Mouse (Mus musculus): ENCODE measurements at regions not wholly inside any gene's neighbourhood (a gene's known extent, or its start where the extent isn't known, plus 50 kb on each side); places are given as distances from the start of the nearest gene placed in this dataset.
A peak's percentile ranks its signal among the peaks of the same experiment; 100 is the strongest.

DNA sequence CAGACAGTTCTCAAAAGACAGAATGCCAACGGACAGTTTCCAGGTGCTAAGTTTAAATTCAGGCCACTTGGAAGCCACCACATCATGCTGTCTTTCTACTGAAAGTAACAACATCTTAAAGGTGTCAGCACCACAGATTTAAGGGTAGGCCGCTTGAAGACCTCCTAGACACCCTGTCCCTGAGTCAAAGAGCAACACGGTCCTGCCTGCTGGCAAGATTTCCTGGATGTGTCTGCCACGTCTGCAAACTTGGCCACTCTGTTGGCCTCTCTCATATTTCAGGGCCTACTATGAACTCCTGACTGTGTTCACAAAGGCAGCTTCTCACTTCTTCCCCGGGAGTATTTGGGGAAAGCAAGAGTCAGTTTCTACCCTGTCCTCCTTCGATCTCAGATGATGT lies 194.7 kb upstream of the Esrrg start:
- DNase-seq (ENCODE audit: extremely low spot score, low spot score): no peak

DNA sequence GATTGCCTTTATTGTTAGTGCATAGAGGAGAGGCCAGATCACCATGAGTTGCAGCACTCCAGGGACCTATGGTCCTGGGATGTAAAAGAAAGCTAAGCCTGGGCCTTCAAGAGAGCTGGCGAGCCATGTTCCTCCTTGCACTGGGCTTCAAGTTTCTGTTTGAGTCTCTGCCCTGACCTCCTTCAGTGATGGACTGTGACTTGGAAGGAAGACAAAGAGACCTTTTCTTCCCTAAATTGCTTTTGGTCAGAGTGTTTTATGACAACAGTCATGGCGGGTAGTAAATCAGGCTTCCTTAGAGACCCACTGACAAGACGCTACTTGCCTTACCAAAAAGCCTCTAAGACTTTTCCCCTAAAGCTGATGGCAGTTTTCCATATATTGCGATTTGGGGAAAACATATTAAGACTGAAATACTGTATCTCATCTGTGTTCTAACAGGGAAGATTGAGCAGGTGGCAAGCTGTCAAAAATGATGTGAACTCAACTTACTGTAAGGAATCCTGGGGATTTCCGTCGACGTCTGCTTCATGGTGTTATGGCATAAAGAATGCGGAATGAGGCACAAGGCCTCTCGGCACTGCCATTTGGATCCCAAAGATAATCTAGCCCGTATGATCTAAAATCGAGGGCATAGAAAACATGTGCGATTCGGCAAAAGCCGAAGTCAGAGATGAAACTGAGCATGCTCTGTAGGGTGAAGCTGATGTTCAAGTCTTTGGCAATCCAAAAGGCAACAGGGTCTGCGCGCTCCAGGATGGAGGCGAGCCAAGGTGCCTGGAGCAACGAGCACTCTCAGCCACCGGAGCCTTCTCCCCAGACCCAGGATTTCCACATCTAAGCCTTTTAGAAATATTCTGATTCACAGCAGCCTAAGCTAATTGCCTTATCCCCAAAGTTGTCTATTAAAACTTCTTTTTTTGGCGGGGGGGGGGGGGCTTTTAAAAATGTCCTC lies 190.1 kb upstream of the Esrrg start:
- DNase-seq (ENCODE audit: extremely low spot score, low spot score): no peak

DNA sequence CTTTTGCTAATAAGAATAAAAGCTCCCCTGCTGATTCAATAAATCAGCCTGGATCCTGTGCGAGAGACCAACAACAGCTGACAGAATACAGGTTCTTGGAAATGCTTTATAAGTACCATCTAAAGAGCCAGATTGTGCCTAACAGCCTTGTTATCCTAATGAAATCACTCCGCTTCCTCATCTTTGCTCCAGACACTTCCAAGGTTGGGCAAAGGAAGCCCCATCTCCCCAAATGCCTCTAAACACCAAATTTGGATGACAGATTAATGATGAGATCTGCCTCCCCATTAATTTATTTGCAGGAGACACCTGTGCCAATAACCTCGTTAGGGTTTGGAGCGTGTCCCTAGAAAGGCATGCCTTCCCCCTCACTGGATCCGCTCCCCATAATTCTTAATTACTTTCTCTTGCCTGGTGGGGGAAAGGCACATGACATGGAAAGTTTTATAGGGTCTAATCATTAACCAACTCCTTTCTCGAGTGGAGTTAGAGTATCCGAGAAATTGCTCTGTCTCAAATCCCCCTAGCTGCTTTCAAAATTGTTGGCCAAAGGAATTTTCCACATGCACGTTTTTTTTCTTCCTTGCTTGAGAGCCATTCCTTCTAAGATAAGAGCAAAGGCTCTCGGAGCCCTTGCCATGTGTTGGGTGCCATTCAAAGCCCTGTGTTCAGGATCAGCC lies 179.9 kb upstream of the Esrrg start:
- no peak for DNase-seq (ENCODE audit: extremely low spot score, low spot score)

DNA sequence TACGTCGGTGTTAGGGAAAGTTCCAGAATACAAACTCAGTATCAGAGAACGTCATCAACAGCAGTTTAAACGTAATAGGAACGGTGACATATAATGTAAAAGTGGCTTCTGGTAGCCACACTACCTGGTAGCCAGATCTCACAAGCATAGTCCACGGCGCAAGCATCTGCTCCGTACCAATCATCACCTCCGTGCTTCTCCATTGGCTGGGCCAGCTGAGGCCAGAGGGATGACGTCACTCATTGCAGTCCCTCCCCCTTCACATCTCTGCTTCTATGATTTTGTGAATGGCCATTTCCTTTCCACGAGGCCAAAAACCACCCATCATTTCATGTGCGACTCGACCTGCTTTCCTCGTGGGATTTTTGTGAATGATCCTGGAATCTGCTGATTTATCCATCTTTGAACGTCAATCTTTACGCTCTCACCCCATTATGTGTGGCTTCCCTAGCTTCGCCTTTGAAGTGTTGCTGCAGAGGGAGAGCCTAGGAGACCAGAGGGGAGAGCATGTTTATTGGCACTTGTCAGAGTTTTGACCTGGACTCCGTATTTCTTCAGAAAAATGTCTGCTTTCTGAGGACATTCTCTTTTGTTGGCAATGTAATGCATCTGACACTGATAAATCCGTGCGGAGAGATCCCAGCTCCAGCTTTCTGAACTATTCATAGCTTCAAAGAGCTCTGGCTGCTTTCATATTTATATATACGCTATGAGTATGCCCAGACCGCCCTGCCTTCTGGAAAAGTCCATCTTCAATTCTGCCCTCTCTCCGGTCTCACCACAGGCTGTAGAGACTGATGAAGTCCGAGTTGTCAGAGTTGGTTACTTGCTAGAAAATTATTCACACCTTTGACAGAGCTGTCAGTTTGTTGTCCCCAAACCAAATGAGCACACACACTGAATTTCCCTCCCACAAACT lies 174.6 kb upstream of the Esrrg start:
- DNase-seq (ENCODE audit: extremely low spot score, low spot score): no peak

DNA sequence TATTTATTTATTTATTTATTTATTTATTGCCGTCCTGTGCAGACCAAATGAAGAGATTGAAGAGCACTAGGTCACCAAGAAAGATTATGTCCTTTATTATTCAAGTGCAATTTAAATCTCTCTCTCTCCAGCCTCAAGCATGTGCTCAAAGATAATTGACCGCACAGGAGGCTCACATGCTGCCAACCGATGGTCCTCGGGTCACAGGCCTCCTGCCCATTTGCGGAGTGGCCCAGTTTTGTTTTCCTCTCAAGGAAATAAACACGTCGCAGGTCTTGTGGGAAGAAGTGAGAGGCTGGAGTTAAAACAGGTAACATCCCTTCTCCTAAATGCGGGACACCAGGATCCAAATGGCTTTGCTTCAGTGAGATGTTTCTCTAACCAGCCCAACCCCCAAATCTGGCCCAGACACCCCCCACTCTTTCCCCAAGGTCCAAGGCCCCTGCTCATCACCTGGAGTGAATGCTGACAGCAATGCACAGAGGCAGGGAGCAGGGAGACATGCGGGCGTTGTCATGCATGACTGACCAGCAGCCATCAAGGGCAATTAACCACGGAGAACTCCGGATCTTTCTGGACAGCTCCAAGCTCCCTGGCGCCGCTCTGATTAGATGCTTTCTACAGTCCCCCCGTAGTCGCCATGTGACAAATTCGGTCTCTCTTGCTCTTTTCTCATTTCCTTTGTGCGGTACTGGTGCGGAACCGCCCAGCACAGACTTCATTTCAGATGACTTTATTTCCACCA lies 169.2 kb upstream of the Esrrg start:
- DNase-seq (ENCODE audit: extremely low spot score, low spot score): no peak

DNA sequence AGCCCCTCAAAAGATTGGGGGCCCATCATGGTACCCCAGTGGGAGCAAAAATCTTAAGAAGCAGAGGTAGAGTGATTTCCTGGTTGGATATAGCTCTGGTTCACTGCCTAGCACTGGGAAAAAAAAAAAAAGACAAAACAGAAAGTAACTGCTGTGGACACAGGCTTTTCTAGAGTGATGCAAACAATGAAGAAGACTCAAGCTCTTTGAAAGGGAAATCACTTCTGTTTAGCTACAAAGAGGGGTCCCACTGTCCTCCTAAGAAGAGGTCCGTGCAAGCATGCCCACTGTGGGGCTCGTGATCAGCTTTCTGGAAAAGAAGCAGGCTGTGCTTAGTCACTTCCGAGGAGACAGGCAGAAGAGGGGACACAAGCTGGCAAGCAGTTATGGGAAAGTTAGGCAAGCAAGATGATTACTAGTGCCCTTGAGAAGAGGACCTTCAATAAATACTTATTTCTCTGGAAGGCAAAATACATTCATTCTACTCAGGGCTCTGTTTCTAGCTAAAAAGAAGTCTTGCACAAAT lies 166.9 kb upstream of the Esrrg start:
- DNase-seq (ENCODE audit: extremely low spot score, low spot score): no peak

DNA sequence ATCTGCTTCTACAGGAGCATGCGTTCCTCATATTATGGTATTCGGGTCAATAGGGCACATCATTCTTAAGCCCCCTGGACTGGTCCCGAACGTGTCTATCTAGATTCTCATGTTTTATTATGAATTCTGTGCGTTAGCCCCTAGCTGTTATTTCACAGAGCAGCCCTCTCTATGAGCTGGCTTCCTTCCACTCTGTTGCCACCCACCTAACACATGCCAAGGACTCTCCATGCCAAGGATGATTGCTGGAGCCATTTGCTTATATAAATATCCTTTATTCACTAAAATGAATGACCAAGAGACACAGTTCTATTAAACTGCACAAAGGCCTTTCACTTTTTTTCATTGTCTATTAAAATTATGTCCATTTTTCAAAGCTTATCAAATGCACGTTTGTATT lies 162.1 kb upstream of the Esrrg start:
- DNase-seq (ENCODE audit: extremely low spot score, low spot score): no peak

DNA sequence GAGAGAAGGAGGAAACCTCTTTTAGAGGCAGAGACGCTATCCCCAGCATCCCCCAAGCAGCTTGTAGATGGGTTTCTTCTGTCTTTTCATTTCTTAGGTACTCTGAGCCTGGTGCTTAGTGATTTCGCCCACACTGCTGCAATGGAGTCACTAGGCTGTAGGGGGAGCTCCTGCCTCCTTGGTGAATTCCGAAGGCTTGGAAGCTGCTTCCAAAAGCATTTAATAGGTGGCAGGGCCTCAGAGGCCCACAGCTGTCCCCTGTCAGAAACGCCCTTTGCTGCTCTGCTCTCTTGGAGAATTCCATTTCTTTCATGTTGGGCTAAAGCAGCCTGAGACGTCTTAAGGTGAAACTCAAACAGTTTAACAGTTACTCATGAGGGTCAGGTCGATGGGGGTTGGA lies 160.4 kb upstream of the Esrrg start:
- peak; percentile 66 for DNase-seq (ENCODE audit: extremely low spot score, low spot score)

DNA sequence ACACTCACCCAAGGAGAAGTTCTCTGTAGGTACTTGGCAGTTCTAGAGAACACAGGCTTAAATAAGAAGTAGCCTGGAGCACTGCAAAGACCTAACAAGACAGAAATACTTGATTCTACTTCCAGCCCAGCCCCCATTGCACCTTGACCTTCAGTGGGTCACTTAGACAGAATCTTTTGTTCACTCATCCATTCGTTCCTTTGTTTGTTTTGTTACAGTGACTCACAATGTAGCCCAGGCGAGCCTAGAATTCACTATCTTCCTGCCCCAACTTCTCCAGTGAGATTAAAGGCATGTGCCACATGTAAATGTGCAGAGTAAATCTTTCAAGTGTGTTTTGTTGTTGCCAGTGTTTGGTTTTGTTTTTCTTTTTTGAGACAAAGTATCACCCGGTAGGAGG lies 158.5 kb upstream of the Esrrg start:
- DNase-seq (ENCODE audit: extremely low spot score, low spot score): no peak

DNA sequence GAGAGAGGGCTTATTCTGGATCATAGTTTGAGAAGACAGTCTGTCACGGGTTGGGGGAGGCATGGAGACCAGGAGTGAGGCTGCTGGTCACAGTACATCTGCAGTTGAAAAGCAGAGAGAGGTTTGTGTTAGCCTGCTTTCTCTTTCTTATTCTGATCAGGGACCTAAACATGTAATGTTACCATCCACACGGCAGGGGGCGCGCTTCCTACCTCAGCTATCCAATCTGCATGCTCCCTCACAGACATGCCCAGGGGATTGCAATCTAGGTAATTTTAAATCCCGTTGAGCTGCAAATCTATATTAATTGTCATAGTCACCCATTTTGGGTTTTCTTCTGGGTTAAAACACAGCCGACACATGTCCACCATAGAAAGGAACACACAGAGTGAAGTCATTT lies 156.4 kb upstream of the Esrrg start:
- peak; percentile 51 for DNase-seq (ENCODE audit: extremely low spot score, low spot score)

DNA sequence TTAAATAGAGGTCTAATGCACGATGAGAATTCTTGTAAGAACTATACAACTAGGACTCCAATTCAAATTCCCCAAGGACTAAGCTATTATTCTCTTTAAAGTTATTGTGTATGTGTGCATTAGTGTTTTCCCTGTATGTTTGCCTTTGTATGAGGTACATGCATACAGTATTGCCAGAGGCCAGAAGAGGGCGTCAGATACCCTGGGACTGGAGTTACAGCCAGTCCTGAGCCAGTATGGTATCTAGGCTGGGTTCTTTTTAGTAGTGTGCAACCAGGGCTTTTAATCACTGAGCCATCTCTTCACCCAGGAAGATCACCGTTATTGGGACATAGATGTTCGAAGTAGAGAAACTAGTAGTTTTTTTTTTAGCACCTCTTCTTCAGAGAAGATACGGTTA lies 154.2 kb upstream of the Esrrg start:
- DNase-seq (ENCODE audit: extremely low spot score, low spot score): no peak

DNA sequence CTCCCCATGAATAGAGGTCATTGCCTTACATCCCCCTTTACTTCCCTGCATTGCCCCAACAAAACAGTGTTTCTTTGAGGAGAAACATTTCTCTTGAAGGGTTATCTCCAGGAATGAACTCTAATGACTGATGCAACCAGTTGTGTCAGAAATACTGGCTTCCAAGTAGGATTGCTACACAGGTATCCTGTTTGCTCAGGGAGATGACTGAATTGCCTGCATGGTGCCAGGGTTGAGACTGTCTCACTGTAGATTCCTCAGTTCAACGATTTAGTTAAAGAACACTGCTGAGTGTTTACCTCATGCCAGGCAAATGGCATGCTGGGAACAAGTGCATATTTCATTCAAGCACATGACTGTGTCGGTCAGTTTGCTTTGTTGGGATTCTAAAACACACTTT lies 123.8 kb upstream of the Esrrg start:
- no peak for DNase-seq (ENCODE audit: extremely low spot score, low spot score)

DNA sequence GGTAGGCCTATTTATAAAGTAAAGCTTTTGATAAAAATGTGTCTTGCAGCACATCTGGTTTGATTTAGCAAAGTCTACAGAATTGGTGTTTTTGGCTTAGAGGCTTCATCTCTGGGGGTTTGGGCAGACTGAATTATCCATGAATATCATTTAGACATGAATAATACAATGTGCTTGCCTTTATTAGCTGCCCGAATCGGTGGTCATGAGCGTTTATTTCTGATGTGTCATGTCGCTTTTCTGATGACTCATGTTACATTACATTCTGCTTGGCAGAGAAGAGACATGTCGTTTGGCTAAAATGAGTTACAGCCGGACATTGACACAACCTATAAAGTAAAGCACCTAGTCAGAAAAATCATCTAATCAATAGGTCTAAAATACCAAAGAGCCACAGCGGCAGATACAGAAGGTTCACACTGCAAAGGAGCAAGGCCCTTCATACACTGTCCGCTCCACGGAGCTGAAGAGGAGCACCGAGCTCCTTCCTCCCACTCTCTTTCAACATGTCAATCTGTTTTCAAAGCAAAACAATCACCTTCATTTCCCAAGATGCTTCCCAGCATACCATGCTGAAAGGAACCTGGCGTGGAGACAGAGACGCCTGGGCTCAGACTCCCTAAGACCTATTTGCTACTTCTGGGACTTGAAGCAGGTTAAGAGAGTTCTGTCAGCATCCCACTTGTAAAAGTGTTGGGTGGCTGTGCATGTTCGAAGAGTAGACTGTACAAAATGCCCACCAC lies 120.5 kb upstream of the Esrrg start:
- DNase-seq (ENCODE audit: extremely low spot score, low spot score): no peak

DNA sequence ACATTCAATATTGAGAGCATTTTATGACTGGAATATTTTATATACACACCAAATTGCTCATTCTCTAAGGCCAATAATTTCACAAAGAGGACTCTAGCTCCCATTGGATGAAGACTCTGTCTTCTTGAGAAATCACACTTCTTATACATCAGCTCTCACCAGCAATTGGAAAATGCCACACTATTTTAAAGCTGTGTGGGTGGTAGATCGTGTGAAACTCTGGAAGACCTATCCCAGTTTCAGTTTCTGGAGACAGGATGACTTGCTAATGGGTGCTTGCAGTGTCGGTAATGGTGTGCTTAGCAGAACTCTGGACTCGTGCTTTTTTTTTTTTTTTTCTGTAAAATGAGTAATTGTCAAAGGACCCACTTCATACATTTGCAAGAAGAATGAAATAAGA lies 119.1 kb upstream of the Esrrg start:
- DNase-seq (ENCODE audit: extremely low spot score, low spot score): no peak

DNA sequence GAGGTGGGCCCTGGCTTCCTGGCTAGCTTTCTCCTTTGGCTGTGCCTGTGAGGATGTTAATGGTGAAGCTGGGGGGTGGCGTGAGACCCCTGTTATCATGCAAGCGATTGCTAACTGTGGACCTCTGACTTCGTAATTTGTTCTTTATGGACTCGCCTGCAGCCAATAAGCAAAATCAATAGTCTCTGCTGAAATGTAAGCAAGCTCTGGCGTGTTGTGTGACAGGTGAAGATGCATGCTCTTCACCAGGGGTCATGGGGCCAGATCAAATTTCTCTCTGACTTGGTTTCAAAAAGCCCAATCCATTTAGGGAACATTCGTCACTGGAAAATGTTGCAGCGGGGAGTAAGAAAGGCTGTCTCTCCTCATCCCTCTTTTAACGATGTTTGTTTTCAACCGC lies 103.2 kb upstream of the Esrrg start:
- DNase-seq (ENCODE audit: extremely low spot score, low spot score): peak; percentile 15

DNA sequence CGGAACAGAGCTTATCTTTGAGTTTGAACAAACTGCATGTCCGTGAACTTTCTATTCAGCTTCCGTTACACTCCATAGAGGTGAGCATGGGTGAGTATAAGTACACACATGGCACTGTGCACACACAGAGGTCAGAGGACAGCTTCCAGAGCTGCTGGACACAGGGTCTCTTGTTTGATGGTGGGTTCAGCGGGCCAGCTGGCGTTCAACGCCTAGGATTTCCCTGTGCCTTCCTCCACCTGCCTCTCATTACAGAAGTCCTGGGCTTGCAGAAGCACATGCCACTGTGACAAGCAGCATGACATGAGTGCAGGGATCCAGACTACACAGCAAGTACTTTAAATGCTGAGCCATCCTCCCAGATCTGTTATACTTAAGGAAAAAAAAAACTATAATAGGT lies 101.4 kb upstream of the Esrrg start:
- DNase-seq (ENCODE audit: extremely low spot score, low spot score): no peak

DNA sequence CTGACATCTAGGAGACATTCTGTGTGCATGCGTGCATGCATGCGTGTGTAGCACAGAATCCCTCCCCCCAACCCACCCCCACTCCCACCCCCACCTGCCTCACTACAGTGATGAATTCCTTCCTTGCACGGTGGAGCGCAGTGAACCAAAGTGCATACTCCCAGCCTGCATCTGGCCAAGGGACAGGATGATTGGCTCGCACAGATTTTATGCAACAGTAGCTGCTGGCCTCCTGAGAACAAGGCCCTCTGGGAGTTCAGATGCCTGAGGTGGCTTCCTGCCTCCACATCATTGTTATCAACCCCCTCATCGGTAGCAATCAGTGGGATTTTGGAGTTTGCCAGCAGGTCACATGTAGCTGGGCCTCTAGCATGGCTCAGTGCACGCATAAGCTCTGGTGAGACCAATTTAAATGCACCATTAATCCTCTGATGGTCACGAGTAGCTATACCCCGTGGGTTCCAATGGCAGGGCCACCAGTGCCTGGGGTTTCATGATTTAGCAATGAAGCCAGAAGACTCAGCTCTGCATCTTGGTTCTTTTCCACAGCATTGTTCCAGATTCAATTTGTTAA lies 77.2 kb upstream of the Esrrg start:
- no peak for DNase-seq (ENCODE audit: extremely low spot score, low spot score)

DNA sequence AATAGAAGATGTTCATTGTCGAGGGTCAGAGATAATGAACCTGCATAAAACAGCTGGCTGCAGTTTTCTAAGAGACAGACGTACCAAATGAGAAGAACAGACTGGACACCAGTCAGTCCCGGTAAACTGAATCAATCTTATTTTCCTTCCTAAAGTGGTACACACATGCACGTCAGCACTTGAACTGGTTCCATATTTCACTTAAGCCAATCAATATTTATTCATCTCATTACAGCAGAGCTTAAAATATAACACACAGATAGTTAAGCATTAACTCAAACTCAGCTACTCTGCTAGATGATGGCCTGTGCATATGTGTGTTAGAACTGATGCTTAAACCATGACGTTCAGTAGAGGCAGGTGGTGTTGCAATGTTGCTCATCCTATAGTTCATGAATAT lies 72.3 kb upstream of the Esrrg start:
- DNase-seq (ENCODE audit: extremely low spot score, low spot score): no peak

DNA sequence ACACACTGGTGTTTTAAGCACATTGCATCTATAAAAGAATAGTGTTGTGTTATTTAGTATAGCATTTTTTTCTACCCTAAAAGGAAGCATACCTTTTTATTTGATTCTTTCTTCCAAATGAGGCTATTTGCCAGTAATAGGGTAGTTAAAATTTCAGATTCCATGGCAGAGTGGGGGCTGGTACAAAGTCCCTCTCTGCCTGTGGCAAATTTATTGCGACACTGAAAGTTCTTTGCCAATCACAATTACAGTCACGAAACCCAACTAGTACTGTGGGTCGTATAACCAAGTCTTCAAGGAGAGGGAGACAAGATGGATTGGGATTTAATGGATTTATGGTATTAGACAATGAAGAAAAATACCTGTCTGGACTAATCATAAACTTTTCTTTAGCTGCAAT lies 51.9 kb upstream of the Esrrg start:
- no peak for DNase-seq (ENCODE audit: extremely low spot score, low spot score)
